Mouse (Mus musculus): ENCODE measurements around the gene Grk6. TPM values are rescaled to one million over a fixed set of nuclear protein-coding genes. Genes with fewer than 3 reads are reported as not detected.
A peak's percentile ranks its signal among the peaks of the same experiment; 100 is the strongest.

The Grk6 gene
- total RNA-seq (2021) = 1 to 10 TPM; 9.6 to 10.0 TPM
- long read RNA-seq, experiment 1, transcript Grk6-201 (16 exons, 2,994 nt) = major isoform, 12 of 26 reads
- long read RNA-seq, experiment 1, transcript Grk6-203 (16 exons, 1,997 nt) = minor isoform, 10 of 26 reads
- long read RNA-seq, experiment 1, partial matches to known transcripts = 2 of 26 reads
- long read RNA-seq, experiment 1, other reads (novel, unspliced or antisense) = 2 of 26 reads
- long read RNA-seq, experiment 2, transcript Grk6-201 (16 exons, 2,994 nt) = minor isoform, 7 of 27 reads
- long read RNA-seq, experiment 2, transcript Grk6-203 (16 exons, 1,997 nt) = major isoform, 14 of 27 reads
- long read RNA-seq, experiment 2, partial matches to known transcripts = 2 of 27 reads
- long read RNA-seq, experiment 2, other reads (novel, unspliced or antisense) = 4 of 27 reads

GRCm38 (mm10) chr13:55444937-55445315 is at the start of gene Grk6:
Grk6 (plus strand) TSS chr13:55445072.
- intact Hi-C loops (cut with DNase I) = no loop called here
- peak within 1 kb of the TSS; percentile 98 for H3K4me3 ChIP-seq
- TF ChIP-seq CTCF (IDR thresholded peaks at IDR 0.05) = no peak
- H3K27ac ChIP-seq = peak within 1 kb of the TSS; percentile 95
- DNase-seq = peak; percentile 100

DNA sequence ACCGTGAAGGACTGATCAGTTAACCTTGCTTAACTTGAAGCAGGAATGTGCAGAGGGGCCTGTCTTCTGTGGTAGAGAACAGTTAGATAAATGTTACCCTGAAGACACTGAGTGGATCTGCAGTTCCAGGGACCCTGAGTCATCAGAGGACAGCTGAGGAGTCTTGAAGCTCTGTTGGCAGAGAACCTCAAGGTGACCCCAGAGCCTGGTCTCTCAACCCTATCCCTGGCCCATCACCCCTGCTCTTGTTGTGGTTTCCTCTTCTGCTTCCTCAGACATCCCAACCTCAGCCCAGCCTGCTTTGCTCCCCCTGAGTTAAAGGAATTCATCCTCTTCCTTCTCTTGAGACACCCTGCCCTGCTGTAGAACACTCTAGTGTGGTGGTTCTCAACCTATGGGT is 46.8 kb upstream of the Grk6 start, which contains the start of gene Slc34a1:
TSS of gene Slc34a1 (plus strand) at position 100 of the 400 bp plus-strand sequence.
- no peak within 1 kb of the TSS for H3K27ac ChIP-seq
- no peak within 1 kb of the TSS for H3K4me3 ChIP-seq
- intact Hi-C loops (cut with DNase I) = no loop called here
- no peak for TF ChIP-seq CTCF (IDR thresholded peaks at IDR 0.05)
- no peak for DNase-seq

- TF ChIP-seq CTCF (IDR thresholded peaks at IDR 0.05) = no peak
- H3K27ac ChIP-seq = no peak overlapping the region
- no peak overlapping the region for H3K4me3 ChIP-seq
- DNase-seq = no peak
- intact Hi-C loops (cut with DNase I) = no loop called here
Measured at GRCm38 (mm10) chr13:55399300-55400038, 45.4 kb upstream of the Grk6 start.

DNA sequence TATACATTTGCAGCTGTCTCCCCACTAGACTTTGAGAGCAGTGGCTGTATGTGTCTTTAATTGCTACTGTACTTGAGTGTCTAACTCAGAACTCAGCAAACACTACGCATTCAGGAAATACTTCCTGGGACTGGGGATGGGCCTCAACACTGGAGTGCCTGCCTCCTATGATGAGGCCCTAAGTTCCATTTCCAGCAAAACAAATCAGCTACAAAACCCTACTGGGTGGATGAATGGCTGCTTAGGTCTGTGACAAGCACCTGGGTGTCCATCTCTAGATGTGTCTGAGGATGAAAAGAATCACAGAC is 44.9 kb upstream of the Grk6 start:
- TF ChIP-seq CTCF (IDR thresholded peaks at IDR 0.05) = no peak
- Histone ChIP-seq H3K27ac (no peak overlapping the region), H3K4me3 (no peak overlapping the region)
- intact Hi-C loops (cut with DNase I) = no loop called here
- DNase-seq = no peak

- TF ChIP-seq CTCF (IDR thresholded peaks at IDR 0.05) = no peak
- H3K4me3 ChIP-seq = no peak overlapping the region
- no peak overlapping the region for H3K27ac ChIP-seq
- no peak for DNase-seq
- intact Hi-C loops (cut with DNase I) = no loop called here
Measured at GRCm38 (mm10) chr13:55403266-55403665, 41.6 kb upstream of the Grk6 start.

GRCm38 (mm10) chr13:55403935-55404852 is 40.7 kb upstream of the Grk6 start:
- intact Hi-C loops (cut with DNase I) = no loop called here
- Histone ChIP-seq H3K27ac (no peak overlapping the region), H3K4me3 (no peak overlapping the region)
- no peak for DNase-seq
- TF ChIP-seq CTCF (IDR thresholded peaks at IDR 0.05) = no peak

- H3K4me3 ChIP-seq = no peak overlapping the region
- intact Hi-C loops (cut with DNase I) = loop anchor here (1.0 kb wide), 1 partner anchor 112 kb away; no protein-coding TSS in a partner anchor
- peak; percentile 74 for DNase-seq
- no peak overlapping the region for H3K27ac ChIP-seq
- TF ChIP-seq CTCF (IDR thresholded peaks at IDR 0.05) = peak; percentile 98
Measured at GRCm38 (mm10) chr13:55404853-55405782, 39.8 kb upstream of the Grk6 start.

DNA sequence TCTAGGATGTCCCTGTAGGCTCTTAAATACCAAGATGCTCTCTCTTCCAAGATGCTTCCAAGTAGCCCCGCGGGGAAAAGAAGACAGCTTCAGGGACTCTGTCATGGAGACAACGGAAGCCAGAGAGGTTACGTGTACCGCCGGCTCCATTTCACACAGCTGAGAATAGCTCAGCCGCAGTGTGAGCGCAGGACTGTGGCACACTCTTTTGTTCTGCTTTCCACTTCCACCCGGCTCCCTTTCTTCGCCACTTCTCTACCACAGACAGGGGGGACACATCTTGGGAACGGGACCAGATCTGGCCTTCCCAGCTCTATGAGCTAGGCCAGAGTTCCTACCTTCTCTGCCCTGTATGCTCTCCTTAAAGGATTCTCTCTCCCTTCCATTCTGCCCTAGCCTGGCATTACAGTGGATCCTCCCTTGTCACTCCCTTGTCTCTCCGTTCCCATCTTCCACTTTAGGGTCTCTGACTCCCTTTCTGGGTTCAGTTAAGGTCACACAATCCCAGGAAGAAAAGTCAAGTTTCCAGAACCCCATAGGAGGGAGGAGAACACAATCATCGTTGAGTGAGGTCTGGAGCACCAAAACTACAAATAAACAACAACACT is 39.0 kb upstream of the Grk6 start:
- no peak for TF ChIP-seq CTCF (IDR thresholded peaks at IDR 0.05)
- Histone ChIP-seq H3K27ac (no peak overlapping the region), H3K4me3 (no peak overlapping the region)
- intact Hi-C loops (cut with DNase I) = loop anchor here (1.0 kb wide), 1 partner anchor 111 kb away; no protein-coding TSS in a partner anchor
- no peak for DNase-seq

DNA sequence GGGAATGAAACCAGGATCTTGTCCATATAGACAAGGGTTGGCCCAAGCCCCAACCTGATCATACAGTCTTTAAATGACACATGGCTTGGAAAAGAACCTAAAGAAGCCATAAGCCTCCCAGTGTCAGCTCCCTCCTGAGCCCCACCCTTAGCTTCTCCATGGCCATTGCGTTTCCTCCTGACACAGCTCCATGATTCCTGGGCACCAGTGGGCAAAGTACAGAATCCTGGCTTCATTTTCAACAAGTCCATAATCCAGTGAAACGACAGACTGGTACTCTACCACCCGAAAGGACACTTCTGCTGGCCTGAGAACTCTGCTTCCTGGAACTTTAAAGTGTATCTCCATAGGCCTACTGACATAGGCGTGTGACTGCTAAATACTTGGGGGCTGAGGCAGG is 37.5 kb upstream of the Grk6 start:
- no peak for TF ChIP-seq CTCF (IDR thresholded peaks at IDR 0.05)
- intact Hi-C loops (cut with DNase I) = no loop called here
- H3K4me3 ChIP-seq = no peak overlapping the region
- no peak overlapping the region for H3K27ac ChIP-seq
- no peak for DNase-seq

DNA sequence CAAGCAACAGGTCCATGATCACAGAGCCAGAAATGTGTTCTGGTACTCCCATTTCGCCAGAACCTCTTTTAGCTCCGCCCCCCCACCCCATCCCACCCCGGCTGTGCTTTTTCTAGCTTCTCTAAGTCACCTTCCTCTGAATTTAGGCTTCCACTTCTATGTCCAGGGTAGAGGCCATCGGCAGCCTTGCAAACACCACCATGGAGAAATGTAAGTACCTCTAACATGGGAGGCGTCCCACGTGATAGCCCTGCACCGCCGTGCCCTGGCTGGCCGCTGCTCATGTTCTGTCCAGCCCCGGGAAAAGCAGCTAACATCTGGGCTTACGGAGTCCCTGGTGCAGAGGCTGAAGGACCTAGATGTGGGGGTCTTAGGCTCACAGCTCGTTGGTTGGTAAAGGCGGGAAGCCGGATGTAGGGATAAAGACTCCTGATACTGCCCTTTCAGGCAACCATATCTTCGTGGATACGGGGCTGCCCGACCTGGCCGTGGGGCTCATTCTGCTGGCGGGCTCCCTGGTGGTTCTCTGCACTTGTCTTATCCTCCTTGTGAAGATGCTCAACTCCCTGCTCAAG is 36.2 kb upstream of the Grk6 start:
- Histone ChIP-seq H3K4me3 (no peak overlapping the region), H3K27ac (no peak overlapping the region)
- no peak for TF ChIP-seq CTCF (IDR thresholded peaks at IDR 0.05)
- intact Hi-C loops (cut with DNase I) = no loop called here
- DNase-seq = no peak

- intact Hi-C loops (cut with DNase I) = no loop called here
- TF ChIP-seq CTCF (IDR thresholded peaks at IDR 0.05) = no peak
- Histone ChIP-seq H3K4me3 (no peak overlapping the region), H3K27ac (no peak overlapping the region)
- DNase-seq = no peak
Measured at GRCm38 (mm10) chr13:55411826-55412225, 33.0 kb upstream of the Grk6 start.
